Mouse (Mus musculus) bone marrow, adult 2 months (tissue): ENCODE results near the gene Pkd1l2.

Experiments used
- CTCF ChIP-seq: fragments of 200-500 bp; IDR thresholded peaks from 2 replicates; pipeline ENCODE4 v1.5.1; 2011; ENCODE audit warnings: low read length, control low read depth; ENCODE audit not compliant: control insufficient read depth, insufficient read depth
- POLR2A ChIP-seq: fragments of 200-500 bp; IDR thresholded peaks from 2 replicates; pipeline ENCODE4 v1.6.1; 2011; ENCODE audit warnings: low read depth, mild to moderate bottlenecking, control low read depth, low read length, borderline replicate concordance; ENCODE audit not compliant: control insufficient read depth

- TF ChIP-seq POLR2A (no peak), CTCF (no peak)
These were observed 2.6 kb downstream of the Pkd1l2 start for GRCm38 (mm10) chr8:117079652-117080051.
